Mouse (Mus musculus): ENCODE measurements around the gene Tigd3.

- no peak for TF ChIP-seq ZC3H11A (IDR thresholded peaks at IDR 0.05; ENCODE audit: borderline replicate concordance, low read depth, low read length)
- no peak for TF ChIP-seq ZNF384 (IDR thresholded peaks at IDR 0.05; ENCODE audit: low read depth, low read length)
- no peak for TF ChIP-seq MAFK (IDR thresholded peaks at IDR 0.05; ENCODE audit: insufficient read depth, low read depth, low read length)
- TF ChIP-seq HCFC1 (IDR thresholded peaks at IDR 0.05; ENCODE audit: borderline replicate concordance, insufficient read depth, low read length), result no peak
Observed at GRCm38 (mm10) chr19:5852035-5852722, 41.8 kb downstream of the Tigd3 start.

Data from ES-E14 (cell line).